Mouse (Mus musculus) frontal cortex, adult (tissue): ENCODE measurements at regions not wholly inside any gene's neighbourhood (a gene's known extent, or its start where the extent isn't known, plus 50 kb on each side); places are given as distances from the start of the nearest gene placed in this dataset.

ENCODE experiments used
- ATAC-seq: cut with Nextera tagmentation; 2 replicates; pipeline ENCODE4 v1.9.2; 2017; ENCODE audit warnings: mild to moderate bottlenecking, moderate library complexity, mixed read lengths; ENCODE audit not compliant: low TSS enrichment

DNA sequence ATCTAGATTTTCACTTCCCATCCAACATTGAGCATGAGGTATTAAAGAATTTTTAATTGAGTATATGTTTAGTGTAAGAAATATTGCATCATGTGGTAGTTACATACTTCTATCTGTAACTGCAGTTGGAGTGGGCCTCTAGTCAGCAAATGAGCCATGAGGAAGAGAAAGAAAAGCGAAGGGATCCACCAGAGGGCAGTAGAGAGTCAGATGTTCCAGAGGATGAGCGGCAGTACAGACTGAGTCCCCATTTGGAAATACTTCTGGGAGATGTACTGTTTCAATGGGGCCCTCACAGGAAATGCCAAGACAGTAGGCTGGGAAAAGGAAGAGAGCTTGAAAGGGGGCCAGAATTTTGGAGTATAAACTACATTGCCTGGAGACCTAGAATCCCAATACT, 221.2 kb downstream of the Myh15 start:
- peak; percentile 93 for ATAC-seq

DNA sequence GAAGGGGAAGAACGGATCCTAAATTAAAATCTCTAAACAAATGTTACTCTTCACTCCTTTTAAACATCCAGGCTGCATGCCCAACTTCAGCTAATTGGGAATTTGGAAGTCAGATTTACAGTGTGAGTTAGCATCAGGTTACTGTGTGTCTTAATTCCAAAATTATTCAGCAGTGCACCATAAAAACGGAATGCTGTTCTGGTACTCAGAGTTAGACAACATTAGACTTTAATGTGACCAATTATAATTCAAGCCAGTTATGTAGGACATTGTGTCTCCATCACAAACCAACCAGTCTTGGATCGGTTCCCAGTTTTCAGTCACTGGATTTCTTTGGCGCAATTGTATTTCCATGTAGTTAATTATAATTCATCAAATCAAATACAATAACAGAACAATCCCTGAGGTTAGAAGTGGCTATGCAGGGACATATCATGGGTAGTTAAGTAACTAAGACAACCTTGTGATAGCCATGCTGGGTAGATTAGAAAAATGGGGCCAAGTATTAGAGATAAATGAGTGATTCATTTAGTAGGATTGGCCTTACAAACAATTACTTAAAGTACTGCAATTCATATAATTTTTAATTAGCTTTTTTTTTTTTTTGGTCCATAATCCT, 230.9 kb downstream of the Myh15 start:
- ATAC-seq = peak; percentile 46

GRCm38 (mm10) chr16:49289200-49290079, 232.2 kb downstream of the Myh15 start:
- ATAC-seq = peak; percentile 97

DNA sequence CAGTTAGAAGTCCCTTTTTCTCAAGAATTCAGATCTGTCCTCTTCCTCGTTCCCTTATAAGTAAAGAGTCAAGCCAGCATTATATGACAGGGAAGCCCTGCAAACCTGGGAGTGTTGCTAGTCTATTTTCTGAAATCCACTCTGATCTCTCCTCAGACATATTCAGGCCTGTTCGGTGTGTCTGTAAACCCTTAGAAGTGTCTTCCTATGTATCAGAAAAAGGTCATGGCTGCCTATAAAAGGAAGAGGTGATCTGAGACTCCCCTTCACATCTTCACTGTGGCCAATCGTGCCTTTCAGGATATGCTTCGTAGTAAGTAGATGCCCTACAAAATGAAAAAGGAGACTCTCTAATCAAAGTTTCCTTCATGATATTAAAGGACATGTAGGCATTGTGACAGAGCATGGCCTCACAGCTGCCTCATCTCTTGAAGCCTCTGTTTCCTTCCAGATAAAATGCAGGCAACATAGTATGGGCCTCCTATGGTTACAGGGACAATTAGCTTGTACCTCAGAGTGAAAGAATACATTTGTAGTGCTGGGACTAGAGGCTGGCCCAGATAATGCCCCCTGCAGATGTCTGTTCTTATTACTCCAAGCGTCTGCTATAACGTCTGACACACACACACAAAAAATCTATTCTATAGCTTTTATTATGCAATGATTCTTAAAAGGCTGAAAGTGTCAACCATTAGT, 246.5 kb downstream of the Myh15 start:
- ATAC-seq = no peak

DNA sequence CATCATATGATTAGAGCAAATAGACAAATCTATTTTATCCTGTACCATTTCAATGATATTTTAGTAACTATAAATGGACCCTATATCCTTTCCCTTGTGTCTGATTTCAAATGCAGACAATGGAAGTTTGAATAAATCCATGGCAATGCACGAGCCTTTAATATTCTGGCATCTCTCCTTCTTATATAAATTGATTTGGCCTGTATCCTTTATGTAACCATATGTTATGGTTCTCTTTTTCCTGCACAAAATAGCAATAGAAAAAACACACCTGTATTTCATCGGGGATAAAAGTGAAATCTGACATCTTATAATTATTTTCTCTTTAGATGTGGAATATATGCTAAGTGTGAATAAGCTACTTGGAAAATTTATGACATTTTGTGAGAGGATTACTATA, 247.1 kb downstream of the Myh15 start:
- ATAC-seq = no peak

- ATAC-seq = peak; percentile 95
These were observed 259.8 kb downstream of the Myh15 start for GRCm38 (mm10) chr16:49317061-49317460.

DNA sequence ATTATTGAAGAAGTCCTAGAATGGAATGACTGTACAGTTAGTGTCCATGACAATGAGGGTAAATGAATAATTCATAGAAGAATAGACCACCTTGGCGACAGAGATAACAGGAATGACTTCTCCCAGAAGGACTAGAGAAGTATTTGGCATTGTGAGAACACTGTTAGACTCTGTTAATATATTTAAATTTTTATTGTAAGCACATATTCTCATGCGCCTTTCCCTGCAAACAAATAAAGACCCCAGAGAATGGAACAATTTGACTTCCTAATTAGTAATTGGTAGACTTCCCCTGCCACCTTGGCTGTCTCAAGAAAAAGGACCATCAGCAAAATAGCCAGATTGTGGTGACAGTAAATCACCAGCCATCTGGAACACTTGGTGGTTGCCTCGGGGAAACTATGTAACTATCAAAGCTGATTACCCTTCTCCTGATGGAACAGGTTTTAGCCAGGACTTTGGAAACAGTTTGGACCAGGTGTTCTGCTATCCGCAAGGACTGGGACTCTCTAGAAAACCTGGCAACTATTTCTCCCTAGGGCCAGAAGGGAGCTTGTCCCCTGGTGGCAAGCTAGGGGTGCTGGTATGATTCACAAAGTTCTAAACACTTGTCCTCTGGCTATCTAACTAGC, 261.9 kb downstream of the Myh15 start:
- no peak for ATAC-seq

GRCm38 (mm10) chr16:49319774-49320173, 262.5 kb downstream of the Myh15 start:
- ATAC-seq = no peak

GRCm38 (mm10) chr16:49321951-49322350, 264.7 kb downstream of the Myh15 start:
- ATAC-seq = peak; percentile 70

- no peak for ATAC-seq
These were observed 273.6 kb downstream of the Myh15 start for GRCm38 (mm10) chr16:49330725-49331386.

- peak; percentile 85 for ATAC-seq
These were observed 274.9 kb downstream of the Myh15 start for GRCm38 (mm10) chr16:49332107-49332722.

GRCm38 (mm10) chr16:49335916-49336315, 278.6 kb downstream of the Myh15 start:
- ATAC-seq = peak; percentile 83

DNA sequence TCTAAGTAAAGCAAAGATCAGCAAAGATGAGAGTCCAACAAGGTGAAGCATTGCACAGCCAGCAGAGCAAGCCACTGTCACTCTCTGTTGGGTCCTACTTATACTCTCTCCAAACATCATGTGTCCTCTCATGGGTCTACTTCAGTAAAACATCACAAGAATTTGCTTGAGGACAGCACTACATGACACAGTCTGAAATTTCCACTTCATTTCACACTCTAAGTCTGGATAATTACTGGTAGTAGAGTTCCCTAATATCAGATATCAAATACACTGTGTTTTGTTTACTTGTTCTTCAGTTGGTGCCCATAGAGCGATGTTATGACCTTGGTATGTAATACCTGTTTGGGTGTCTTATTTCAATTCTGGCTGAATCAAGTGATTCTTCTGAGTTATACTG, 280.7 kb downstream of the Myh15 start:
- no peak for ATAC-seq

GRCm38 (mm10) chr16:49358404-49358803, 301.1 kb downstream of the Myh15 start:
- ATAC-seq = peak; percentile 52

- no peak for ATAC-seq
These were observed 304.4 kb downstream of the Myh15 start for GRCm38 (mm10) chr16:49361731-49362130.

GRCm38 (mm10) chr16:49369450-49369849, 312.2 kb downstream of the Myh15 start:
- peak; percentile 69 for ATAC-seq

GRCm38 (mm10) chr16:49375108-49375507, 317.8 kb downstream of the Myh15 start:
- ATAC-seq = no peak

- ATAC-seq = peak; percentile 31; the same call in 1 of the 2 replicates
These were observed 320.0 kb upstream of the Ift57 start for GRCm38 (mm10) chr16:49378917-49379473.

DNA sequence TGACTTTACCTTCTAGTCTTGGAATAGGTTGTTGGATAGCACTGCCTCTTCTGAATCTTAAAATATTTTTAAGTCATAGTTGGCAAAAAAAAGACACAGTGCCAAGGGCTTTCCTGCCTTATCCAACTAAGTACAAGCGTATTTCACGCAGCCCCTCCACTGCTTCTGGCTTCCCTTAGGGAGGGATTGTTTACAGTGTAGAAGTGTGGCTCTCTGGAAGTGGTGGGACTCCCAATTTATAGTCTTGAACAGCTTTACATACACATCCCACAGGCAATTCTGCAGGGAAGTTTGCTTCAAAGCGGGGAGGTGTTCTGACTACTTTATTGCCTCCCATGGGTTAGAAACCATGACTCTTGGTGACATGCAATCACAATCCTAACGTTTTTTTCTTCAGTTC, 310.9 kb upstream of the Ift57 start:
- ATAC-seq = peak; percentile 57

DNA sequence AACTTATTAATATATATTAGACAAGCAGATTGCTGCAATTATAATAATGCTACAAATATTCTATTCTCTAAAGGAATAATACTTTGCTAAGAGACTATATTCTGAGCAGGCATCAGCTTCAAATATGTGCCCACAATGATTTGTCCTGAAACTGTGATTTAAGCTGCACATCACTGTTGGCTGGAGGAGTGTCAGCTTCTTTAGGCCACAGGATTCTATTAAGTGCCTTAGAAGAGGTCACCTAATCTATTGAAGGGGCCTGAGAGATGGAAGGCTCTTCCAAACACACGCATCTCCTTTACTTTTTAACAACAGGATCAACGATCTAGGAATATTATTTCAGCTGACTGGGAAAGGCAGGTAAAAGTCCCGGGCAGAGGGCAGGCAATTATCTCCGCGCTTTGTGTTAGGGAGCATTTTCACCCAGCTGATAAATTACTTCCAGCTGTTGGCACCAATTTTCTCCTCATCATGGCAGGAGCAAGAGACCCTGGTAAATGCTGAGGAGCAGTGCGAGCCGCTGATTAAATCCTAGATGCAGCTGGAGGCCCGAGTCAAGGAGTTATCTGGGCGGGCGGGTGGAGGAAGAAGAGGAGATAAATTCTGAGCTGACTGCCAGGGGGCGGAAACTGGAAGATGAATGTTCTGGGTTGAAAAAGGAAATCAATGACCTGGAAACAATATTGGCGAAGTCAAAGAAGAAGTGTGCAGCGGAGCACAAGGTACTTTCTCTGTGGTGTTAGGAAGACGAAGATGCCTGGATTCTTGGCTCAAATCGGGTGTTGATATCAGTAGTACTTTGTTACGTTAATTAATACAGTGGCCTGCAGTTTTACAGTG, 290.9 kb upstream of the Ift57 start:
- no peak for ATAC-seq
